In the genomic region with DNA sequence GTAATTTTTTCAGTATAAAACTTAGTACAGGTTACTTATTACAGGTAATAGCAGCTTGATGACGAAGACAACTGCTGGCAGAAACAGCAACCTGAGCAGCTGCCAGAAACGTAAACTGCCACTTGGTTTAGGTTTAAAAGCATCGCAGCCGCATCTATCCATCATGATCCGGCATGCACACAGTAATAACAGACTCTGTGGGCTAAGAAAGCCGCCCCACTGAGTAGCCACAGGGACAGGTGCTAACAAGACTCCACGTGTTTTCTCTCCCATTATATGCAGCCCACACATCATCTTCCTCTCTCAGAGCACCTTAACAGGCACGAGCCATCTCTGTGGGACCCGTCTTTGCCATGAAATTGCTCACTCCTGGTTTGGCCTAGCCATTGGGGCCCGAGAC, we compare ENCODE assay signal across 30 mouse cellular contexts.
A peak's percentile ranks its signal among the peaks of the same experiment; 100 is the strongest.
DNase-seq lines count a peak whose midpoint lies in the region; ATAC-seq lines count a peak whose summit lies in the region.
"Had no signal": no experiment of that assay in that cellular context is flagged by ENCODE, and none has a peak within 500 bp of the region (broad histone marks: within the 10 kb centered on the region; RNA-seq: fewer than 3 reads in every experiment).

No protein-coding gene starts in this region.

- H3K36me3 ChIP-seq in forebrain, embryonic 16.5 days (ENCODE audit: control insufficient read depth, insufficient read depth) = no peaks in the 10 kb centered on the region
- H3K36me3 ChIP-seq in forebrain, embryonic 14.5 days (ENCODE audit: control insufficient read depth, insufficient read depth, low read length) = no peaks in the 10 kb centered on the region
- no peaks in the 10 kb centered on the region for H3K36me3 ChIP-seq in limb, embryonic 12.5 days
- 0 out of 2 replicates have a peak, but pooled peaks cover 2% of the 10 kb centered on the region for H3K36me3 ChIP-seq in limb, embryonic 10.5 days
- H3K36me3 ChIP-seq in limb, embryonic 15.5 days = no peaks in the 10 kb centered on the region
- H3K36me3 ChIP-seq: heart, embryonic 12.5 days; midbrain, embryonic 15.5 days had no signal

- no peak overlapping the region for H3K4me2 ChIP-seq in forebrain, embryonic 16.5 days (ENCODE audit: low read length)
- H3K4me2 ChIP-seq in forebrain, embryonic 14.5 days (ENCODE audit: low read length) = no peak overlapping the region
- no peak overlapping the region for H3K4me2 ChIP-seq in limb, embryonic 12.5 days
- no peak overlapping the region for H3K4me2 ChIP-seq in limb, embryonic 15.5 days
- H3K4me2 ChIP-seq: heart, embryonic 12.5 days; hindbrain, embryonic 14.5 days; midbrain, embryonic 15.5 days; neural tube, embryonic 12.5 days had no signal

- H3K4me1 ChIP-seq in forebrain, embryonic 16.5 days (replicated peaks; ENCODE audit: control insufficient read depth, insufficient read depth, low read length) = peaks cover 20% of the 10 kb centered on the region
- H3K4me1 ChIP-seq in forebrain, embryonic 14.5 days (ENCODE audit: control insufficient read depth, insufficient read depth, low read length) = peaks cover 5% of the 10 kb centered on the region; the same call in 1 of the 2 replicates
- peaks cover 41% of the 10 kb centered on the region for H3K4me1 ChIP-seq in limb, embryonic 12.5 days (replicated peaks)
- peaks cover 24% of the 10 kb centered on the region for H3K4me1 ChIP-seq in limb, embryonic 10.5 days
- peaks cover 34% of the 10 kb centered on the region for H3K4me1 ChIP-seq in limb, embryonic 15.5 days
- H3K4me1 ChIP-seq: midbrain, embryonic 15.5 days; neural tube, embryonic 12.5 days had no signal

- no peaks in the 10 kb centered on the region for H3K27me3 ChIP-seq in forebrain, embryonic 16.5 days (replicated peaks; ENCODE audit: control insufficient read depth, insufficient read depth, low read length)
- no peaks in the 10 kb centered on the region for H3K27me3 ChIP-seq in forebrain, embryonic 14.5 days (replicated peaks; ENCODE audit: control insufficient read depth, insufficient read depth, low read length)
- no peaks in the 10 kb centered on the region for H3K27me3 ChIP-seq in limb, embryonic 12.5 days
- peaks cover 25% of the 10 kb centered on the region; the same call in 1 of the 2 replicates for H3K27me3 ChIP-seq in limb, embryonic 10.5 days (ENCODE audit: low read depth, poor library complexity, severe bottlenecking)
- no peaks in the 10 kb centered on the region for H3K27me3 ChIP-seq in limb, embryonic 15.5 days
- H3K27me3 ChIP-seq: heart, embryonic 12.5 days; midbrain, embryonic 15.5 days; neural tube, embryonic 12.5 days had no signal

- peak overlapping the region; percentile 37; the same call in 1 of the 2 replicates for H3K27ac ChIP-seq in forebrain, embryonic 16.5 days (ENCODE audit: low read length)
- no peak overlapping the region for H3K27ac ChIP-seq in forebrain, embryonic 14.5 days (ENCODE audit: low read depth, low read length)
- H3K27ac ChIP-seq in limb, embryonic 12.5 days = peak overlapping the region; percentile 60; the same call in 1 of the 2 replicates
- no peak overlapping the region for H3K27ac ChIP-seq in limb, embryonic 10.5 days
- H3K27ac ChIP-seq in limb, embryonic 15.5 days = peak overlapping the region; percentile 85
- H3K27ac ChIP-seq: heart, adult 2 months; hindbrain, embryonic 14.5 days; liver, embryonic 14.5 days; midbrain, embryonic 15.5 days; neural tube, embryonic 12.5 days; stomach, postnatal 0 days had no signal

- H3K9ac ChIP-seq in forebrain, embryonic 16.5 days (replicated peaks; ENCODE audit: low read depth, low read length) = no peak overlapping the region
- H3K9ac ChIP-seq in forebrain, embryonic 14.5 days (ENCODE audit: low read length) = no peak overlapping the region
- no peak overlapping the region for H3K9ac ChIP-seq in limb, embryonic 12.5 days (replicated peaks)
- no peak overlapping the region for H3K9ac ChIP-seq in limb, embryonic 15.5 days
- H3K9ac ChIP-seq: heart, embryonic 12.5 days; hindbrain, embryonic 14.5 days; liver, embryonic 14.5 days; midbrain, embryonic 15.5 days; neural tube, embryonic 12.5 days had no signal

- 65% methylated on average over 10 of the region's 10 CpGs for WGBS in forebrain, embryonic 16.5 days
- 84% methylated on average over 10 of the region's 10 CpGs for WGBS in forebrain, embryonic 14.5 days
- WGBS in limb, embryonic 12.5 days = 53% methylated on average over 10 of the region's 10 CpGs
- 91% methylated on average over 10 of the region's 10 CpGs for WGBS in limb, embryonic 10.5 days
- 35% methylated on average over 10 of the region's 10 CpGs for WGBS in limb, embryonic 15.5 days

- no peaks in the 10 kb centered on the region for H3K9me3 ChIP-seq in forebrain, embryonic 16.5 days (ENCODE audit: control insufficient read depth, low read length)
- H3K9me3 ChIP-seq in forebrain, embryonic 14.5 days (replicated peaks; ENCODE audit: control insufficient read depth, low read length) = no peaks in the 10 kb centered on the region
- 0 out of 2 replicates have a peak, but pooled peaks cover 4% of the 10 kb centered on the region for H3K9me3 ChIP-seq in limb, embryonic 12.5 days
- H3K9me3 ChIP-seq in limb, embryonic 10.5 days (replicated peaks) = no peaks in the 10 kb centered on the region
- no peaks in the 10 kb centered on the region for H3K9me3 ChIP-seq in limb, embryonic 15.5 days
- H3K9me3 ChIP-seq: heart, embryonic 12.5 days; midbrain, embryonic 15.5 days; neural tube, embryonic 12.5 days had no signal

- no peak for DNase-seq in forebrain, embryonic 14.5 days (ENCODE audit: low spot score)
- no peak for DNase-seq in limb, embryonic 10.5 days (ENCODE audit: low spot score)
- peak; percentile 59 for DNase-seq in fat pad, adult 2 months (ENCODE audit: extremely low read depth, low read depth, low spot score)
- no peak for DNase-seq in cerebellum, postnatal 25 days
- no peak for DNase-seq in adrenal gland, adult 8-10 months
- DNase-seq: adrenal gland, postnatal 36 days; cerebellum, adult 2 months; cerebellum, postnatal 14 days; gastrocnemius, postnatal 14 days; heart, adult 2 months; kidney, postnatal 10 days; layer of hippocampus, adult 9-11 months; liver; lung, adult 2 months; lung, postnatal 10 days; right cerebral cortex, adult 18-20 months; spleen, adult 18-20 months; thymus, adult 18-20 months; thymus, postnatal 36 days had no signal

- no peak overlapping the region for H3K4me3 ChIP-seq in forebrain, embryonic 16.5 days (replicated peaks; ENCODE audit: low read length)
- no peak overlapping the region for H3K4me3 ChIP-seq in forebrain, embryonic 14.5 days (ENCODE audit: low read depth, low read length)
- no peak overlapping the region for H3K4me3 ChIP-seq in limb, embryonic 12.5 days (replicated peaks)
- no peak overlapping the region for H3K4me3 ChIP-seq in limb, embryonic 10.5 days
- H3K4me3 ChIP-seq in limb, embryonic 15.5 days = no peak overlapping the region
- H3K4me3 ChIP-seq: erythroblast, embryonic 14.5 days; heart, adult 2 months; heart, embryonic 12.5 days; midbrain, embryonic 15.5 days; neural tube, embryonic 12.5 days had no signal

- ATAC-seq in forebrain, embryonic 16.5 days = no peak
- ATAC-seq in forebrain, embryonic 14.5 days = no peak; the same call in 1 of the 2 replicates
- no peak for ATAC-seq in limb, embryonic 12.5 days (ENCODE audit: insufficient number of reproducible peaks, insufficient read depth, low FRiP score, low TSS enrichment, low read depth)
- peak; percentile 19; the same call in 1 of the 2 replicates for ATAC-seq in limb, embryonic 15.5 days (ENCODE audit: insufficient number of reproducible peaks, low FRiP score, low TSS enrichment, low read depth)
- ATAC-seq: CD4-positive, CD25-positive, alpha-beta regulatory T cell, adult 4 months; midbrain, embryonic 15.5 days had no signal

Comparison
In these comparisons a context has a peak if more than half of its experiments do, and no peak if none do; other contexts are left out.
1. H3K27ac ChIP-seq: peak in forebrain, embryonic 16.5 days (single experiment), limb, embryonic 12.5 days (single experiment) and limb, embryonic 15.5 days (single experiment); none in forebrain, embryonic 14.5 days (single experiment) and limb, embryonic 10.5 days (single experiment).